Mouse (Mus musculus) thymus, postnatal 4 days (tissue): Measurements from ENCODE around the gene Slc7a15.
A peak's percentile ranks its signal among the peaks of the same experiment; 100 is the strongest.

Experiments
- DNase-seq: peaks from one replicate; pipeline ENCODE4 v3.0.0; 2021

Gene Slc7a15

GRCm38 (mm10) chr12:8504131-8504530, 94.7 kb downstream of the Slc7a15 start:
- no peak for DNase-seq

- DNase-seq, result peak; percentile 42
These were observed 96.3 kb downstream of the Slc7a15 start for GRCm38 (mm10) chr12:8502546-8502945.

- DNase-seq, result no peak
These were observed 97.1 kb downstream of the Slc7a15 start for GRCm38 (mm10) chr12:8501571-8502305.

- no peak for DNase-seq
These were observed 98.0 kb downstream of the Slc7a15 start for GRCm38 (mm10) chr12:8500597-8501570.

GRCm38 (mm10) chr12:8499871-8500596, 98.8 kb downstream of the Slc7a15 start, which contains the start of gene Rhob:
Gene Rhob, minus strand, starts transcription at chr12:8500009.
- peak; percentile 79 for DNase-seq

- peak; percentile 65 for DNase-seq
These were observed 99.6 kb downstream of the Slc7a15 start for GRCm38 (mm10) chr12:8499001-8499870.

GRCm38 (mm10) chr12:8498591-8499000, 100.3 kb downstream of the Slc7a15 start:
- DNase-seq, result peak; percentile 34

GRCm38 (mm10) chr12:8498148-8498571, 100.7 kb downstream of the Slc7a15 start:
- no peak for DNase-seq

- DNase-seq, result no peak
These were observed 101.6 kb downstream of the Slc7a15 start for GRCm38 (mm10) chr12:8497314-8497706.

GRCm38 (mm10) chr12:8496679-8497313, 102.1 kb downstream of the Slc7a15 start:
- no peak for DNase-seq

- DNase-seq, result peak; percentile 33
These were observed 102.8 kb downstream of the Slc7a15 start for GRCm38 (mm10) chr12:8495881-8496678.

- no peak for DNase-seq
These were observed 104.2 kb downstream of the Slc7a15 start for GRCm38 (mm10) chr12:8494675-8495074.

- DNase-seq, result no peak
These were observed 105.5 kb downstream of the Slc7a15 start for GRCm38 (mm10) chr12:8493386-8493785.

GRCm38 (mm10) chr12:8489098-8489497, 109.8 kb downstream of the Slc7a15 start:
- no peak for DNase-seq

GRCm38 (mm10) chr12:8488652-8488980, 110.2 kb downstream of the Slc7a15 start:
- DNase-seq, result no peak

GRCm38 (mm10) chr12:8487959-8488651, 110.8 kb downstream of the Slc7a15 start:
- DNase-seq, result no peak

- no peak for DNase-seq
These were observed 111.6 kb downstream of the Slc7a15 start for GRCm38 (mm10) chr12:8487281-8487680.

GRCm38 (mm10) chr12:8485247-8485646, 113.6 kb downstream of the Slc7a15 start:
- DNase-seq, result no peak

- DNase-seq, result peak; percentile 31
These were observed 116.7 kb downstream of the Slc7a15 start for GRCm38 (mm10) chr12:8482169-8482568.
